9 mouse cellular contexts compared by ENCODE assay signal in genomic region chr17:84113608-84114278, GRCm38 (mm10).
DNase-seq lines count a peak whose midpoint lies in the region; ATAC-seq lines count a peak whose summit lies in the region.
"Had no signal": no experiment of that assay in that cellular context is flagged by ENCODE, and none has a peak within 500 bp of the region (broad histone marks: within the 10 kb centered on the region; RNA-seq: fewer than 3 reads in every experiment).

No protein-coding gene starts in this region.

- H3K9ac ChIP-seq in forebrain, embryonic 16.5 days (replicated peaks; ENCODE audit: low read depth, low read length), result no peak overlapping the region
- H3K9ac ChIP-seq: neural tube, embryonic 13.5 days had no signal

- peak; percentile 49 for DNase-seq in MN1 (ENCODE audit: low spot score)
- peak; percentile 93 for DNase-seq in c-Kit-positive CD71-positive TER-119-positive erythroid progenitor cells, embryonic 14.5 days (ENCODE audit: low spot score)
- peak; percentile 93 to 98 for DNase-seq in heart, postnatal 36 days
- DNase-seq in layer of hippocampus, postnatal 25 days (ENCODE audit: extremely low spot score in 1 of 2, low spot score in 1 of 2), result peak; percentile 80 to 92
- peak; percentile 98 for DNase-seq in lung, postnatal 14 days
- DNase-seq in right cerebral cortex, postnatal 10 days (ENCODE audit: low spot score in 2 of 2), result peak; percentile 70 to 81
- DNase-seq in urinary bladder, postnatal 10 days (ENCODE audit: low spot score), result peak; percentile 76

- H3K4me3 ChIP-seq in forebrain, embryonic 16.5 days (replicated peaks; ENCODE audit: low read length), result no peak overlapping the region
- H3K4me3 ChIP-seq: neural tube, embryonic 13.5 days had no signal

- H3K27me3 ChIP-seq in forebrain, embryonic 16.5 days (replicated peaks; ENCODE audit: control insufficient read depth, insufficient read depth, low read length), result no peaks in the 10 kb centered on the region
- H3K27me3 ChIP-seq: neural tube, embryonic 13.5 days had no signal

- peaks cover 11% of the 10 kb centered on the region for H3K4me1 ChIP-seq in forebrain, embryonic 16.5 days (replicated peaks; ENCODE audit: control insufficient read depth, insufficient read depth, low read length)

- peak; percentile 32; the same call in 1 of the 2 replicates for ATAC-seq in forebrain, embryonic 16.5 days

- H3K4me2 ChIP-seq in forebrain, embryonic 16.5 days (ENCODE audit: low read length), result no peak overlapping the region
- H3K4me2 ChIP-seq: neural tube, embryonic 13.5 days had no signal

- no peak overlapping the region for H3K27ac ChIP-seq in forebrain, embryonic 16.5 days (ENCODE audit: low read length)
- H3K27ac ChIP-seq: neural tube, embryonic 13.5 days had no signal

- 20% methylated on average over 8 of the region's 8 CpGs for whole genome bisulfite sequencing in forebrain, embryonic 16.5 days

- no peaks in the 10 kb centered on the region for H3K9me3 ChIP-seq in forebrain, embryonic 16.5 days (ENCODE audit: control insufficient read depth, low read length)
- H3K9me3 ChIP-seq: neural tube, embryonic 13.5 days had no signal

- H3K36me3 ChIP-seq in forebrain, embryonic 16.5 days (ENCODE audit: control insufficient read depth, insufficient read depth), result no peaks in the 10 kb centered on the region
- H3K36me3 ChIP-seq: neural tube, embryonic 13.5 days had no signal

- intact Hi-C loops in heart, postnatal 36 days (cut with DNase I), result loop anchor here (1.0 to 2.0 kb wide), 7 partner anchors 29 to 271 kb away; no protein-coding TSS in a partner anchor
